Mouse (Mus musculus) megakaryocyte, embryonic 14.5 days (primary cell): ENCODE measurements around the gene Riok2.

Experiments used
- FLI1 ChIP-seq: IDR thresholded peaks from 2 replicates; pipeline ENCODE4 v1.6.1; 2012; ENCODE audit warnings: low read length, inconsistent platforms, mixed read lengths
- GATA1 ChIP-seq: IDR thresholded peaks from 3 replicates; pipeline ENCODE4 v1.6.1; 2012; ENCODE audit warnings: mixed read lengths, low read length, inconsistent platforms, borderline replicate concordance

DNA sequence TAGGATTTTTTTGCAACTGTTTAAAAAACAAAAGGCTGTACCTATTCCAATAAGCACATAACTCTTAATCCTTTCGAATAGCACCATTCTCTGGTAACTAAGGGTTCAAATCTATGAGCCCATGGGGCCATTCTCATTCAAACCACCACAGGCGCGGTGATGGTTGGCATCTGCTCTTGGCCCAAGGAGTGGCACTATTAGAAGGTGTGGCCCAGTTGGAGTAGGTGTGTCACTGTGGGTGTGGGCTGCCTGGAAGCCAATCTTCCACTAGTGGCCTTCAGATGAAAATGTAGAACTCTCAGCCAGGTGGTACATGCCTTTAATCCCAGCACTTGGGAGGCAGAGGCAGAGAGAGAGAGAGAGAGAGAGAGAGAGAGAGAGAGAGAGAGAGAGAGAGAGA lies 40.1 kb downstream of the Riok2 start:
- TF ChIP-seq GATA1 (no peak), FLI1 (no peak)
